Mouse (Mus musculus): ENCODE measurements around the gene Il17d.

DNA sequence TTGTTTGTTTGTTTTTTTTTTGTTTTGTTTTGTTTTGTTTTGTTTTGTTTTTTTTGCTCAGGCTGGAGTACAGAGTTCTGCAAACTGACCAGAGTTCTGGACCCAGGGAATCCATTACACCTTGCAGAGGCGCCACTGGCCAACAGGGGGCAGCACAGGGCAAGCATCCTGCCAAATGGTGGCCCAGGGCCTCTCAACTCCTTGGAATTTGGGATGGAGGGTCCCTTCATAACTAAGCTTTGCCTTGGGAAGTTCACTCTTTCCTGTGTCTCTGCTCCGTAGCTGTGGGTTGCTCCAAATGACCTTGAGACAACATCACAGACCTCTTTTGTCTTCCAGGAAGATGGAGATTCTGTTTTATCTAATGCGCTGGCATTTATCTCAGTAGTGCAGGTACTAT is 8.6 kb downstream of the Il17d start:
- TF ChIP-seq CTCF (IDR thresholded peaks at IDR 0.05; ENCODE audit: low read depth) = peak; percentile 89
- TF ChIP-seq EP300 (IDR thresholded peaks at IDR 0.05; ENCODE audit: low read depth) = no peak

All from liver, embryonic 14.5 days (tissue).